Mouse (Mus musculus) monocyte, adult 2 months (primary cell): Measurements from ENCODE around the gene Gstm3.
"Not testable (repeated sequence)": the region's sequence is repeated elsewhere in the genome, so short reads cannot be mapped to it uniquely, and the experiment has no call there.

Source experiments
- DNase-seq, 2 experiments: peaks; one replicate each; pipeline ENCODE4 v3.0.0; 2022; ENCODE audit warnings: low spot score in 2 of 2, low read depth in 1 of 2

The Gstm3 gene

GRCm38 (mm10) chr3:107968724-107969395 is at the start of gene Gstm3:
Gene Gstm3, minus strand, starts transcription at chr3:107969283.
- no peak for DNase-seq

DNA sequence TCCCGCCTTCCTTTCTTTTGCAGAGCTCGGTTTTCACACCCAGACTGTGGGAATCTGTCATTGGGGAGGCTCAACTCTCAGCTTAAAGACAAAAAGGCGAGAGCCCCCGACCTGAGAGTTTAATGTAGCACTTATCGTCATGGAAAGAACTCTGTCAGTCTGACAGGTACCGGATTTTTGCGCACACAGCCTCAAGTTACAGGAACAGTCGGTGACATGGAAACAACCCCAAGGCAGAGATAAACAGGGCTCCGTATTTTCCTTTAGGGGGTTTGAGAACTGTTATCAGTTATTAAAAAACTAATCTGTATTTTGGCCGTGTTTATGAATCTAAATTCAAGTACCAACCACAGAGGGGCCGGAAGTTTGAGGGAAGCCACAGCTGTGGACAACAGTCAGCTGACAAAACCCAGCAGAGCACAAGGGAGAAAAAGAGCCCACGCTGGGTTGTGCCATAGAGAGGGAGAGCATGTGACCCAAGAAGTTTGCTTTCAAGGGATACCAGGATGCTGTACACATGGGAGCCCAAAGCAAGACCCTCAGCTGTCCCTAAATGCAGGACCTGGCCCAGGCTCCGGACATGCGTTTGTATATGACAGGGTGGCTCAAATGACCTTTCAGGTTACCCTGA is 49.2 kb upstream of the Gstm3 start:
- DNase-seq, result no peak

- peak; percentile 75 to 88 for DNase-seq
Observed at GRCm38 (mm10) chr3:108017473-108018189, 48.5 kb upstream of the Gstm3 start, which contains the start of gene Gstm1. Gene Gstm1, minus strand, starts transcription at chr3:108017973.

DNA sequence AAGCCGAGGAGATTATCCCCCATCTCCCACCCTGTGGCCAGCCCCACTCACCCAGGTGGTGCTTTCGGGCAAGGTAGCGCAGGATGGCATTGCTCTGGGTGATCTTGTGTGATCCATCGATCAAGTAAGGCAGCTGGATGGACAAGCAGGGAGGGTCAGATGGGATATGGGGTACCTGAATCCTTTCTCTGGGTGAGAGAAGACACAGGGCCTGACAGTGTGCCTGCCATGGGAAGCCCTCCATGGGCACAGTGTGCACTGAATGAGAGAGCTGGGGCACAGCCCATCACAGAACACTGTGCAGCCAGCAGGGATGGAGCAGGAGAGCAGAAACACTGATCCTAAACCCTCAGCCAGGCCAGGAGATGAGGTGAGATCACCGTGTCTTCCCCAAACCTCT is 47.4 kb upstream of the Gstm3 start:
- not testable (repeated sequence) for DNase-seq

GRCm38 (mm10) chr3:108014974-108015346 is 45.9 kb upstream of the Gstm3 start:
- DNase-seq, result no peak

- no peak for DNase-seq
Observed at GRCm38 (mm10) chr3:108014098-108014973, 45.3 kb upstream of the Gstm3 start.

DNA sequence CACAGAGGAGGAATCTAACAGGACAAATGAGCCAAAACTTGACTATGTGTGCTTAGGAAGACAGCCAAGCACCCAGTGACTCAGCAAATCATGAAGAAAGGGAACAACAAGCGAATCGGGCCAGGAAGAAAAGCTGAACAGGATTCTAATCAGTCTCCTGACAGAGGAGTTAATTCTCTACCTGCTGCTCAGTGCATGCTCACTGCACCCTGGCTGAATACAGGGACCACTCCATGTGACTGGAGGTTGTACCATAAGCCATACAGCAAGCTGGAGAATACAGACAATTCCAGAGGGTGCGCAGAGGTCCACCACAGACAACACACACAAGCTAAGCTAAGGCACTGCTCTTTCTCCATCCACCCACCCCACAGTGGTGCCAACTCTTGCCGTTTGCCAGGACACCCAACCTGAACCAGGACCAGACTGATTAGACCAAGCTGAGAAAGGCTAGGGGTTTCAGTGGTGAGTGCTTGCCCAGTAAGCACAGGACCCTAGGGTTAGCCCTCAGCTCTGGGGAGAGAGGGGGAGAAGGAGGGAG is 44.3 kb upstream of the Gstm3 start:
- no peak for DNase-seq

- no peak for DNase-seq
Observed at GRCm38 (mm10) chr3:108011558-108011957, 42.5 kb upstream of the Gstm3 start.

GRCm38 (mm10) chr3:108010286-108010685 is 41.2 kb upstream of the Gstm3 start:
- no peak for DNase-seq

DNA sequence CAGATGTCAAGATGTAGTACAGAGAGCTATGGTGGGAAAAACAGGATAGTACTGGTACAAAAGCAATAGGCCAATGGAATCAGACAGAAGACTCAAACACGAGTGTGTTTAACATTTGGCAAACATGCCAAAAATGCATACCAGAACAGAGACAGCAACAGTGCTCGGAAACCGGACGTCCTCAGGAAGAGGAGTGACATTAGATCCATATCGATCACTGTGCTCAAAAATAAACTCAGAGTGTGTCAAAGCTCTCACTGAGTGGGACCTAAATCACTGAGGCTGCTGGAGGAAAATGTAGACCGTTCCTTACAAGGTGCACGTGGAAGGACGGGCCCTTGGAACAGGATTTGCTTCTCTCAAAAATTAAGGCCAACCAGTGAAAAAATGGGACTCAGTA is 32.9 kb upstream of the Gstm3 start:
- no peak for DNase-seq

DNA sequence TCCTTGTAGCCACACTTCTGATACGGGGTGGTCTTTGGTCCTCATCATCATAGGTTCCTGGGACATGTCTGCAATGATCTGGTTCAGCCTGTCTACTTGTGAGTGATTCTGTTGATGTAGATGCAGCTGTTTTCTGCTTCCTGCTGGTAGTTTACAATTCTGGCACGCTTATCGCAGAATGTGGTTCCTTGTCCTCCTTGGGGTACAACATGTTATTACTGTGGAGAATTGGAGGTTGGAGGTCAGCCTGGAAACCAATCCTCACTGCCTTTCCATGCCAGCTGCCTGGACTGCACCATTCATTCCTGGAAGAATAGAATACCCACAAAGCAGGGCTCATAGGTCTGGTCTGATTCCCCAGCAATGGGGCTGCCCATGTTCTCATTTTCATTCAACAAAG is 30.4 kb upstream of the Gstm3 start:
- DNase-seq, result no peak

DNA sequence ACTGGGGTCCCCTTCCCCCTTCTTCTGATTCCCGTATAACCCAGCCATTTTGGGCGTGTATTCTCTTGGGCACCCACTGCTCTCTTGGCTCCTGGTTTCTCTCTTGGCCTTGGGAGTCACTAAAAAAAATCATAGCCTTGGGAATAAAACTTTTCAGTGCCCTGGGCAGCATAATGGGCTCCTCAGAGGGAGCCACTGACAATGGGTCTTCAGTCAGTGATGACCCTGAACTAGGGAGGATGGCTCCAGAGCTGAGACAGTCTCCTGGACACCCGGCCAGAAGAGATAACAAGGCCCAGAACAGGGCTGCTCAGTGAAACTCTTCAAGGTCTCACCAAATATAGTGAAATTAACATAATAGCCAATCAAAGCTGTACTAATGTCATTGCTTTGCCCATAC is 29.5 kb upstream of the Gstm3 start:
- no peak for DNase-seq

GRCm38 (mm10) chr3:107996576-107996975 is 27.5 kb upstream of the Gstm3 start:
- DNase-seq, result no peak

DNA sequence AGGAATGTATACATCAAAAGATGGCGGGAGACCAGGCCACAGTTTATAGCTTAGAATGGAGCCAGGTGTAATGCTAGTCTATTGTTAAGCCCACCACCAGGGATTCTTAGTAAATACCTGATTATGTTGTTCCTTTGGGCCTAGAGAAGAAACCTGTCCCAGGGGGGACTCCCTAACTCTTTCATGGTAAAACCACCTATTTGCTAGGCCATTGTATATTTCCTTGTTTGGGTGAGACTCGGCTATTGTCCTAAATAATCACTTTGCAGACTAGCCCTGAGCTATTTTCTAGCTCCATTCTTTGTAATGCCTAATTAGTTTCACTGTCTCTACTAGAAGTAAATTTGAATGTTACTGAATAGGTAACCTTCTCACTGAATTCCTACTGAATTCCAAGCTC is 26.9 kb upstream of the Gstm3 start:
- DNase-seq, result not testable (repeated sequence)

DNA sequence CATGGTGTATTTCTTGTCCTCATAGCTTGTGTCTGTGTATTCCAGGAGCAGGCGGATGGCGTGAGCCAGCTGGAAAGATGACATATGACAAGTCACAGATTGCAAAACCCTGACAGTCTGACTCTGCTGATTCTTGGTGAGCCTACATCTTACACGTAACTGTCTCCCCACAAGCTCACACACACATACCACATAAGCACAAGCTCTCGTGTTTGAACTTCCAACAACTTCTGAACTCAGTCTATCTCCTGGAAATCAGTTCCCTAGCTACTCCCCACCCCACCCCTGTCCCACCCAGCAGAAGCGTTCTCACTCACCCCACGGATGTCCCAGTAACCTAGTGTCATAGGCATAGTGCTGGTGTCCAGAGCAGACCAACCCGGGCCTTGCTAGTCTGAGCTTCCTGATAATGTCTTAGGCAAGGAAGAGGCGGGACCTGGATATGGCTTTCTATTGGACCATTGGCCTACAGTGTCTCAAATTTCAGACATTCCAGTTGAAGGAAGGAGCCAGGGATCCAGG is 17.0 kb upstream of the Gstm3 start, which contains the start of gene Gstm2:
TSS of gene Gstm2 (minus strand) at position 413 of the 522 bp plus-strand sequence.
- DNase-seq, result no peak

DNA sequence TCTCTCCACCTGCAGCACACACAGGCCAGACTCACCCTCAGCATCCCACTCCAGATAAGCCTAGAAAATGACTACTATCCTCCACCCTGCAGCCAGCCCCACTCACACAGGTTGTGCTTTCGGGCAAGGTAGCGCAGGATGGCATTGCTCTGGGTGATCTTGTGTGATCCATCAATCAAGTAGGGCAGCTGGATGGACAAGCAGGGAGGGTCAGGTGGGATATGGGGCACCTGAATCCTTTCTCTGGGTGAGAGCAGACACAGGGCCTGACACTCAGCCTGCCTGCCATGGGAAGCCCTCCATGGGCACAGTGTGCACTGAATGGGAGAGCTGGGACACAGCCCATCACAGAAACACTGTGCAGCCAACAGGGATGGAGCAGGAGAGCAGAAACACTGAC is 16.1 kb upstream of the Gstm3 start:
- not testable (repeated sequence) for DNase-seq

DNA sequence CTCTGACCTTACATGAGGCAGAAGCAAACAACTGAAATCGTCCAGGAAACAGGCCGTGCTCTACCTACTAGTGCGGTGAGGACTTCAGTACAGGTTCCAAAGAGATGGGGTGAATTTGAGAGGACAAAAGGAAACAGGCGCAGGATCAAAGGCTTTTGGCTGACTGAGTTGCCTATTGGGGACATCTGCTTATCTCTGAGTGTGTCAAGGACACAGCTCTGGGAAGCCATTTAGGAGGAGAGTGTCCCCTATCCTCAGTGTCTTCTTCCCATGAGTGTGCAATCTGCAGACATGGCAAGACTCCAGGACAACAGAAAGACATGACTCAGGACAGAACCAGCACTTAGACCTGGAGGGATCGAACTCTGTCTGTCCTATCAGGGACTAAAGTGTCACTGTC is 15.4 kb upstream of the Gstm3 start:
- no peak for DNase-seq

DNA sequence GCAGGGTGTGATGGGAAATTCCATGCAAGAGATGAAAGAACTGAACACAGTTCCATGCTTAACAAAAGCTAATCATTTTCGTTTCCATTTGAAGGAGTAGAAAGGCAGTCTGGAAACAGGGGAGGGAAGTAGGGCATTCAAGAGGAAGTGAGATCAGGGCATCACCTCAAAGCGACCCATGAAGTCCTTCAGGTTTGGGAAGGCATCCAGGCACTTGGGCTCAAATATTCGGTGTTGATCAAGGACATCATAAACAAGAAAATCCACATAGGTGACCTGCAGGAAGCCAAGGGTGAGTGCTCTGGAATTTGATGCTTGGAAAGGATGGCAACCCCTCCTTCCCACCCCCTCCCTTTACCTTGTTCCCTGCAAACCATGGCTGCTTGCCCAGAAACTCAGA is 14.7 kb upstream of the Gstm3 start:
- DNase-seq, result no peak

DNA sequence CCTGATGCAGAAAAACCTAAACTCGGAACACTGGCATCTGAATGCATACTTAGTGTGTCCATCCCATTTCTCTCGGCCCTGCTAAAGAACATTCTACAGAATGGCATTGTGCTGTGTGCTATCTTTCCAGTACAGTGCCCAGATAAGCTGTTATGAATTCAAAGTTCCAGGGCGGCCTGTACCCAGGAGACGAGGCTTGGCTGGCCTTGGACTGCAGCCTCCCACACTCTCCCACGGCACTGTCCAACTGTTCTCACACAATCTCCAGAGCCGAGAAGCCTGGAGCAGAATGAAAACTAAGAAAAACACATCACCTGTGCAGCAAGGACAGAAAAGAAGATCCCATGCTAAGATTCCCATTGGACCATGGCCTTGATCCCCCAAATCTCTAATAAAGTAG is 13.6 kb upstream of the Gstm3 start:
- no peak for DNase-seq

GRCm38 (mm10) chr3:107981261-107981660 is 12.2 kb upstream of the Gstm3 start:
- DNase-seq, result no peak

DNA sequence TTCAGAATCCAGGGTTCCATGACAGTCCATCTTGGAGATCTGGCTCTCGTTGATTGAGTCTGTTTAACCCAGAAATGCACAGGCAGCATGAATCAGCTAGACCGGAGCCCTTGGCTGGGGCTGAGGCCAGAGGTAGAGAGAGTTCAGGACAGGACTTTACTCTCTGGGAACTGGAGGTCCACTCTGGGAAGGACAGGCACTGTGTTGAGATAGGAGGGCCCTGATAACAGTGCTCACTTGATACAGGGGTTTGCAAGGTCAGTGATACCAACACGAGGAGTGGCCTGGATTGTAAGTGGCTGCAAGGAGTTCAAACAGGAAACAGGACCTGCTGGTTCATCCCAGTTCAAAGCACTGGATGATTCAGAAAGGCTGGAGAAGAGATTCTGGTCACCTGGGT is 8.6 kb upstream of the Gstm3 start:
- no peak for DNase-seq
